Mouse (Mus musculus) left cerebral cortex, postnatal 25 days (tissue): ENCODE results near the gene Rassf2. TPM values are rescaled to one million over a fixed set of nuclear protein-coding genes. Genes with fewer than 3 reads are reported as not detected.

ENCODE experiments used
- DNase-seq, 2 experiments: peaks; one replicate each; pipeline ENCODE4 v3.0.0; 2022; ENCODE audit warnings: low spot score in 2 of 2, mixed read lengths in 1 of 2
- intact Hi-C: fragments of 180-260 bp; cut with DNase I; formaldehyde crosslinking; loops from one replicate; pipeline ENCODE4 v1.15.1; 2025
- total RNA-seq, 2 experiments: library from RNA; stranded (reverse); gene quantifications; 2 replicates each; pipeline ENCODE4 v1.2.3; 2021

Rassf2 gene
- total RNA-seq, 2 experiments from 2014 or later = 36.1 to 38.7 TPM

- DNase-seq = no peak
- intact Hi-C loops = loop anchor here (1.0 kb wide), 1 partner anchor 9 kb away; no protein-coding TSS in a partner anchor
Observed at GRCm38 (mm10) chr2:131970597-131970996, 59.5 kb downstream of the Rassf2 start.

- DNase-seq = no peak
- intact Hi-C loops = loop anchor here (1.0 kb wide), 1 partner anchor 9 kb away; no protein-coding TSS in a partner anchor
Observed at GRCm38 (mm10) chr2:131961671-131962070, 68.4 kb downstream of the Rassf2 start.

- intact Hi-C loops = loop anchor here (5.0 kb wide), 1 partner anchor 415 kb away; no protein-coding TSS in a partner anchor
- DNase-seq = no peak
Observed at GRCm38 (mm10) chr2:131957731-131958222, 72.3 kb downstream of the Rassf2 start.

GRCm38 (mm10) chr2:131956336-131957256 is 73.5 kb downstream of the Rassf2 start:
- DNase-seq = no peak
- intact Hi-C loops = loop anchor here (5.0 kb wide), 1 partner anchor 414 kb away; no protein-coding TSS in a partner anchor

- DNase-seq = no peak
- intact Hi-C loops = loop anchor here (5.0 kb wide), 1 partner anchor 413 kb away; no protein-coding TSS in a partner anchor
Observed at GRCm38 (mm10) chr2:131955264-131955663, 74.8 kb downstream of the Rassf2 start.

- intact Hi-C loops = loop anchor here (5.0 kb wide), 1 partner anchor 413 kb away; no protein-coding TSS in a partner anchor
Observed at GRCm38 (mm10) chr2:131954835-131955234, 75.2 kb downstream of the Rassf2 start.

GRCm38 (mm10) chr2:131953711-131954110 is 76.3 kb downstream of the Rassf2 start:
- intact Hi-C loops = no loop called here
- no peak for DNase-seq

More at GRCm38 (mm10) chr2:131954835-131955234, 75.2 kb downstream of the Rassf2 start:
- DNase-seq = no peak

- no peak for DNase-seq
- intact Hi-C loops = no loop called here
Observed at GRCm38 (mm10) chr2:131952961-131953538, 77.0 kb downstream of the Rassf2 start.

GRCm38 (mm10) chr2:131952456-131952855 is 77.6 kb downstream of the Rassf2 start:
- no peak for DNase-seq
- intact Hi-C loops = no loop called here

- intact Hi-C loops = no loop called here
- DNase-seq = no peak
Observed at GRCm38 (mm10) chr2:131950598-131951095, 79.4 kb downstream of the Rassf2 start, which contains the start of gene Prnd. Gene Prnd (plus strand): TSS chr2:131950861.

GRCm38 (mm10) chr2:131949767-131950597 is 80.1 kb downstream of the Rassf2 start:
- DNase-seq = peak; percentile 68 to 69
- intact Hi-C loops = loop anchor here (1.0 kb wide), 1 partner anchor 130 kb away; no protein-coding TSS in a partner anchor

- intact Hi-C loops = loop anchor here (1.0 kb wide), 1 partner anchor 129 kb away; no protein-coding TSS in a partner anchor
- no peak for DNase-seq
Observed at GRCm38 (mm10) chr2:131948916-131949639, 81.0 kb downstream of the Rassf2 start.

- no peak for DNase-seq
- intact Hi-C loops = no loop called here
Observed at GRCm38 (mm10) chr2:131948156-131948555, 81.9 kb downstream of the Rassf2 start.

- no peak for DNase-seq
- intact Hi-C loops = no loop called here
Observed at GRCm38 (mm10) chr2:131946351-131946750, 83.7 kb downstream of the Rassf2 start.

- no peak for DNase-seq
- intact Hi-C loops = no loop called here
Observed at GRCm38 (mm10) chr2:131945765-131946164, 84.3 kb downstream of the Rassf2 start.

GRCm38 (mm10) chr2:131945225-131945624 is 84.8 kb downstream of the Rassf2 start:
- DNase-seq = no peak
- intact Hi-C loops = no loop called here

- intact Hi-C loops = no loop called here
- no peak for DNase-seq
Observed at GRCm38 (mm10) chr2:131944370-131944769, 85.7 kb downstream of the Rassf2 start.

GRCm38 (mm10) chr2:131941501-131941900 is 88.6 kb downstream of the Rassf2 start:
- intact Hi-C loops = no loop called here
- DNase-seq = no peak
